Mouse (Mus musculus) liver, embryonic 15.5 days (tissue): ENCODE data around the gene Cacna2d1. TPM values are rescaled to one million over a fixed set of nuclear protein-coding genes. Genes with fewer than 3 reads are reported as not detected.

Source experiments
- ATAC-seq: fragments of 200-750 bp; cut with Nextera tagmentation; 2 replicates; pipeline ENCODE4 v1.8.0; 2017; ENCODE audit warnings: moderate number of reproducible peaks, mild to moderate bottlenecking, moderate library complexity; ENCODE audit not compliant: insufficient read depth
- H3K27ac ChIP-seq: fragments of 300-500 bp; sonication (generic); replicated peaks from 2 replicates; pipeline ENCODE4 v1.5.1; 2015; ENCODE audit warnings: mild to moderate bottlenecking, inconsistent platforms
- H3K27me3 ChIP-seq: fragments of 300-500 bp; sonication (generic); 2 replicates; pipeline ENCODE4 v1.6.1; 2015; ENCODE audit warnings: mild to moderate bottlenecking, inconsistent platforms
- H3K36me3 ChIP-seq: fragments of 300-500 bp; sonication (generic); replicated peaks from 2 replicates; pipeline ENCODE4 v1.6.1; 2015; ENCODE audit warnings: moderate library complexity, mild to moderate bottlenecking, inconsistent platforms
- H3K4me1 ChIP-seq: fragments of 300-500 bp; sonication (generic); replicated peaks from 2 replicates; pipeline ENCODE4 v1.6.1; 2015; ENCODE audit warnings: inconsistent platforms
- H3K4me2 ChIP-seq: fragments of 300-500 bp; sonication (generic); 2 replicates; pipeline ENCODE4 v1.6.1; 2015; ENCODE audit warnings: moderate library complexity, mild to moderate bottlenecking, inconsistent platforms
- H3K4me3 ChIP-seq: fragments of 300-500 bp; sonication (generic); replicated peaks from 2 replicates; pipeline ENCODE4 v1.5.1; 2015; ENCODE audit warnings: mild to moderate bottlenecking, inconsistent platforms
- H3K9ac ChIP-seq: fragments of 300-500 bp; sonication (generic); 2 replicates; pipeline ENCODE4 v1.6.1; 2015; ENCODE audit warnings: moderate library complexity, mild to moderate bottlenecking, inconsistent platforms
- H3K9me3 ChIP-seq: fragments of 300-500 bp; sonication (generic); replicated peaks from 2 replicates; pipeline ENCODE4 v1.6.1; 2016; ENCODE audit warnings: inconsistent platforms
- WGBS: fragments of 180-500 bp; shearing (Covaris S2); methylation state at CpG from one replicate; pipeline ENCODE4 v1.1.7; 2015; ENCODE audit warnings: mixed read lengths; ENCODE audit not compliant: insufficient replicate concordance; 5-methylcytosine and 5-hydroxymethylcytosine counted together
- polyA plus RNA-seq: library from polyadenylated mRNA; unstranded; fragments of >200 nt; fragmentation: Nextera tagmentation; extraction: Ambion mirVana; gene quantifications from 2 replicates; pipeline ENCODE4 v1.2.1, GENCODE M21; 2015

Cacna2d1 gene
- polyA plus RNA-seq, 1 experiment from 2014 or later = 0.44 TPM

DNA sequence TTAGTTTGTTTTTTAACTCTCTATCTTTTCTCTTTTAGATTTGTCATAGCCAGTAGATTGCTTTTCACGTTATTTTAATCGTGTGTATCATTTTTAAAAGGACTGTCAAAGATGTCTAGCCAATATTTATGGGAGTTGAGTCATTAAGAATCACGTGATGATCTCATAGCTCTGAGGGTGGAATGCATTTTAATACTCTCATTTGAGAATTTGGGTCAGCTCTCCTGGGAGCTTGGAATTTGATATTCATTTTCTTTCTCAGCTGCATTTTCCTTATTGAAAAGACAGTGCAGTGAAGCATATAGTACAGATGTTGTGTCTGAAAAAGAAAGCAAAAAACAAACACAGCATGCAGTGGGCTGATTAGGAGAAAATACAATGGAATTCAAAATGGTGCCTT lies 129.5 kb downstream of the Cacna2d1 start:
- H3K4me3 ChIP-seq = no peak overlapping the region
- H3K4me2 ChIP-seq = no peak overlapping the region
- no peaks in the 10 kb centered on the region for H3K36me3 ChIP-seq
- no peaks in the 10 kb centered on the region for H3K9me3 ChIP-seq
- H3K27me3 ChIP-seq = no peaks in the 10 kb centered on the region
- no peak for ATAC-seq
- H3K27ac ChIP-seq = no peak overlapping the region
- no peak overlapping the region for H3K9ac ChIP-seq
- WGBS = 55% methylated on average over 3 of the region's 3 CpGs
- no peaks in the 10 kb centered on the region for H3K4me1 ChIP-seq

DNA sequence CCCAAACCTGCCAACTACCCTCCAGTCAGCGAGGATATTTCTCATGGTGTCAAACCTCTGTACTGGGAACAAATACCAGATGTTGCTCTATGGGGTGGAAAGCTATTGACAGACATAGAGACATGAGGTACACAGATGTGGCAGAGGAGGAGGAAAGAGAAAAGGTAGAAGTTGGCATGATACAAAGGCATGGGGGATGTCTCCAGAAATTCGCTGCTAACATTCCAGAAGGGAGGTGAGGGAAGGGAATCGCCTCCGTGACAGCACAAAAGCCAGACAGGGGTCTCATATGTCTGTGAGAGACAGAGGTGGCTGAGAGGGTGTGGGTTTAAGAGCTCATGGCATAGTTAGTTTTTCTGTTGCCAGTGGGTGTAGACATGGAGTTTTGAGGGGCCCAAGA lies 131.3 kb downstream of the Cacna2d1 start:
- ATAC-seq = no peak

DNA sequence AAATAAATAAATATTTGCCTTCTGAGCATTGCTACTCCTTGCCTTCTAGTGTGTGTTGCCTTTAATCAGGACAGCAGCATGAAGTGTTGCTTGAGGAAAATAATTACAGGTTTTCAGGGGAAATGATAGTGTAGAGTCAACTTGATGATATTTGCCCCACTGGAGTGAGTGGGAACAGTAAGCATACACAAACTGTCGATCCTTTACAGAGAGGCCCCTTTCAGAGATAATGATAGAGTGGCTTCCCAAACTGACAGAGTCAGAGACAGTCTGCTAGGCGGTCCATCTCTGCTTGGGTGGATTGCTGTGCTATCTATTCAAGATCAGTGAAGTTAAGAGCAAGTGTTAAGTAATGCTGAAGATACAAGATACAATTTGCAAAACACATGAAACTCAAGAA lies 147.8 kb downstream of the Cacna2d1 start:
- no peaks in the 10 kb centered on the region for H3K9me3 ChIP-seq
- no peak overlapping the region for H3K4me3 ChIP-seq
- WGBS = 52% methylated on average over 2 of the region's 2 CpGs
- no peaks in the 10 kb centered on the region for H3K27me3 ChIP-seq
- H3K4me1 ChIP-seq = no peaks in the 10 kb centered on the region
- no peak overlapping the region for H3K4me2 ChIP-seq
- no peak overlapping the region for H3K27ac ChIP-seq
- H3K9ac ChIP-seq = no peak overlapping the region
- no peak for ATAC-seq
- no peaks in the 10 kb centered on the region for H3K36me3 ChIP-seq

More for the DNA sequence above, 131.3 kb downstream of the Cacna2d1 start:
- no peaks in the 10 kb centered on the region for H3K36me3 ChIP-seq
- H3K9me3 ChIP-seq = no peaks in the 10 kb centered on the region
- H3K27me3 ChIP-seq = no peaks in the 10 kb centered on the region
- no peak overlapping the region for H3K9ac ChIP-seq
- no peaks in the 10 kb centered on the region for H3K4me1 ChIP-seq
- 54% methylated on average over 4 of the region's 4 CpGs for WGBS
- H3K27ac ChIP-seq = no peak overlapping the region
- H3K4me3 ChIP-seq = no peak overlapping the region
- no peak overlapping the region for H3K4me2 ChIP-seq

GRCm38 (mm10) chr5:16086979-16087902 lies 152.8 kb downstream of the Cacna2d1 start:
- Histone ChIP-seq H3K4me1 (no peaks in the 10 kb centered on the region), H3K27me3 (no peaks in the 10 kb centered on the region), H3K36me3 (no peaks in the 10 kb centered on the region), H3K9me3 (no peaks in the 10 kb centered on the region), H3K4me3 (no peak overlapping the region), H3K9ac (no peak overlapping the region), H3K4me2 (no peak overlapping the region), H3K27ac (no peak overlapping the region)
- ATAC-seq = no peak
- WGBS = 64% methylated on average over 10 of the region's 10 CpGs

DNA sequence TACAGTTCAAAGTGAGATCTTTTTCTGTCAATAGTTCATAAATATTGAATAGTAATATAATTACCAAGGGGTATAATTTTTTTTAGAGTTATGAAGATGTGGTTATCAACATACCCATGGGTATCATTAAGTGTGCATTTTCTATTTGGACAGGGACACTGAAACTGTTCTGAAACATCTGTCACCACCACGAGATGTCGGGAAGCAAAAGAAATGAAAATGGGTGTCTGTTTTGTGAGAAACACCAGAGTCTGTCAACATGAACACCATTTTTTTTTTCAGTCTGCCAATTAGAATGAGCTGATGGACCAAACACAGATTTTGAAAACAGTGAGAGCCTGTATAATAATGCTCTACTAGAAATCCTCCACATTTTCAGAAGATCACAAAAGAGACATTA lies 153.5 kb downstream of the Cacna2d1 start:
- Histone ChIP-seq H3K9ac (no peak overlapping the region), H3K36me3 (no peaks in the 10 kb centered on the region), H3K4me1 (no peaks in the 10 kb centered on the region), H3K27ac (no peak overlapping the region), H3K4me3 (no peak overlapping the region), H3K27me3 (no peaks in the 10 kb centered on the region), H3K9me3 (no peaks in the 10 kb centered on the region), H3K4me2 (no peak overlapping the region)
- 64% methylated on average over 2 of the region's 2 CpGs for WGBS
- ATAC-seq = no peak

- Histone ChIP-seq H3K27ac (no peak overlapping the region), H3K9me3 (no peaks in the 10 kb centered on the region), H3K4me1 (no peaks in the 10 kb centered on the region), H3K27me3 (no peaks in the 10 kb centered on the region), H3K36me3 (no peaks in the 10 kb centered on the region), H3K9ac (no peak overlapping the region), H3K4me2 (no peak overlapping the region), H3K4me3 (no peak overlapping the region)
- ATAC-seq = no peak
- 35% methylated on average over 7 of the region's 7 CpGs for WGBS
These were observed 158.0 kb downstream of the Cacna2d1 start for GRCm38 (mm10) chr5:16092540-16092939.

DNA sequence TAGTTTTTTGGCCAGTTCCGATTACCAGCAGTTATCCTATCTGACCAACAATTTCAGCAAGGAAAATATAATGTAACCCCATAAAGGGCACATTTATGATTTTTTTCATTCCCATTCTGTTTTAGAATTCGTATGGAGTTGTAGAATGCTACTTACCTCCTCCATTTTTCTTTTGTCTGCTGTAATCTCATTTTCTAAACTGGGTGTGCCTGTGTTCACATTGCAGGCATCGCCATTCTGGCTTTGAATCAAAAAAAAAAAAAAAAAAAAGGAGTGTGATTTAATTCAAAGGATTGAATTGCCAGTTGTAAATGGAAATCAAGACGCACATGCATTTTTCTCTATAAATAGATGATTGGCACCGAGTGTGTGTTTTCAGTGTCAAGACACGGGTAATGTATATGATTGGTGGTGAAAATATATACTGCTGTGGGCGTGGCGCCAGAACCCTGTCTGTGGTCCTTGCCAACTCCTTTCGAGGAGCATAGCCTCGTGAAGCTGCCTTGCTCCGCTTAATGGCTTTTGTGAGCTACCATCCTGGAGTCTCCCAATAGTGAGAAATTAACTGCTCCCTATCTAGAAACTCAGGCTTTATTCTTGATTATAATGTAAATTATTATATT lies 158.7 kb downstream of the Cacna2d1 start:
- Histone ChIP-seq H3K4me1 (no peaks in the 10 kb centered on the region), H3K9me3 (no peaks in the 10 kb centered on the region), H3K9ac (no peak overlapping the region), H3K4me2 (no peak overlapping the region), H3K4me3 (no peak overlapping the region), H3K27ac (no peak overlapping the region), H3K36me3 (no peaks in the 10 kb centered on the region), H3K27me3 (no peaks in the 10 kb centered on the region)
- 62% methylated on average over 11 of the region's 11 CpGs for WGBS
- no peak for ATAC-seq

GRCm38 (mm10) chr5:16095345-16095744 lies 160.9 kb downstream of the Cacna2d1 start:
- H3K4me3 ChIP-seq = no peak overlapping the region
- no peak overlapping the region for H3K4me2 ChIP-seq
- no peak overlapping the region for H3K27ac ChIP-seq
- H3K36me3 ChIP-seq = no peaks in the 10 kb centered on the region
- no peak for ATAC-seq
- H3K4me1 ChIP-seq = no peaks in the 10 kb centered on the region
- H3K9ac ChIP-seq = no peak overlapping the region
- H3K27me3 ChIP-seq = no peaks in the 10 kb centered on the region
- 58% methylated on average over 4 of the region's 4 CpGs for WGBS
- no peaks in the 10 kb centered on the region for H3K9me3 ChIP-seq

DNA sequence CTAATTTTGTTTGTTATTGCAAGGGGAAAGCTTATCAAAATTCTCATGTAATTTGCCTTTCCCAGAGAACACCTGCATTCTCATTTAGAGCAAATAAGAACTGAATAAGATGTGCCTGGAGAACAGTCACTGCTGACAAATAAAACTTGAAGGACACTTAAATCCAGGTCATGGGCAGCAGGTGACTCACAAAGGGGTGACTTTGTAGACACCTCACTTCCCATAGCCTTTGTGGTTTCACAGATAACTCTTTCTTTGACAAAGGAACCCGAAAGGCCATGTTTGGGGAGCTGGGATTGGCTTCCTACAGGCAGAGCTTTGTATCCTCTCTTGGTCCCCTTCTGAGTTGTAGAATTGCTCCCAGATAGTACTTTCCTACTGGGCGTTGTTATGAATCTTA lies 164.3 kb downstream of the Cacna2d1 start:
- H3K4me2 ChIP-seq = no peak overlapping the region
- H3K36me3 ChIP-seq = no peaks in the 10 kb centered on the region
- no peak overlapping the region for H3K27ac ChIP-seq
- no peaks in the 10 kb centered on the region for H3K4me1 ChIP-seq
- H3K27me3 ChIP-seq = no peaks in the 10 kb centered on the region
- no peak for ATAC-seq
- H3K9me3 ChIP-seq = no peaks in the 10 kb centered on the region
- H3K9ac ChIP-seq = no peak overlapping the region
- 43% methylated on average over 2 of the region's 2 CpGs for WGBS
- H3K4me3 ChIP-seq = no peak overlapping the region

DNA sequence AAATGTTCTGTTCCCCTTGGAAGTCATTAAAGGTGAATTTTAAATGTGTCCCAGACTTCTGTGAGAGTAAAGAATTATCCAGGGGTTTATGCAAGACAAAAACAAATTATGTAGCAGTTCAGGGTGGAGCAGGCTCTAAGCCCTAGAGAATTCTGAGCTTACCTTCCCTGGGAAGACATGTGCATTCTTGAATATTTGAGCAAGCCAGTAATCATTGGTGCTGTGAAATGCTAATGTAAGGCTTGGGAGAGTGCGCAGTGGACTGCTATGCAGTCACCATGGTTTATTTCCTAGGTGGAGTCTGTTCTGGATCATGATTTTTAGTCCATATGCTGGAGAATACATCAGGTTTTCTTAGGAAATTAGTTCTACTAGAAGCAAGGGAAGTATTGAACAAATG lies 167.3 kb downstream of the Cacna2d1 start:
- Histone ChIP-seq H3K27ac (no peak overlapping the region), H3K9ac (no peak overlapping the region), H3K27me3 (no peaks in the 10 kb centered on the region), H3K4me1 (no peaks in the 10 kb centered on the region), H3K36me3 (no peaks in the 10 kb centered on the region), H3K4me3 (no peak overlapping the region), H3K9me3 (no peaks in the 10 kb centered on the region), H3K4me2 (no peak overlapping the region)
- WGBS = 71% methylated on average over 1 of the region's 1 CpGs
- ATAC-seq = no peak

- no peak for ATAC-seq
- Histone ChIP-seq H3K4me1 (no peaks in the 10 kb centered on the region), H3K36me3 (no peaks in the 10 kb centered on the region), H3K9ac (no peak overlapping the region), H3K27me3 (no peaks in the 10 kb centered on the region), H3K9me3 (no peaks in the 10 kb centered on the region), H3K4me2 (no peak overlapping the region), H3K27ac (no peak overlapping the region), H3K4me3 (no peak overlapping the region)
- WGBS = 49% methylated on average over 2 of the region's 2 CpGs
These were observed 171.2 kb downstream of the Cacna2d1 start for GRCm38 (mm10) chr5:16105701-16106100.
